Mouse (Mus musculus): ENCODE measurements around the gene Enthd1.

GRCm38 (mm10) chr15:80445956-80446687 lies 118.8 kb downstream of the Enthd1 start:
- no peak for TF ChIP-seq CTCF (IDR thresholded peaks at IDR 0.05; ENCODE audit: control insufficient read depth, insufficient read depth, low read length)
- TF ChIP-seq POLR2A (IDR thresholded peaks at IDR 0.05; ENCODE audit: borderline replicate concordance, control insufficient read depth, low read depth, low read length), result no peak

Data from bone marrow, adult 2 months (tissue).